Mouse (Mus musculus) kidney, adult 2 months (tissue): Measurements from ENCODE around the gene Dlg2. TPM values are rescaled to one million over a fixed set of nuclear protein-coding genes. Genes with fewer than 3 reads are reported as not detected.
A peak's percentile ranks its signal among the peaks of the same experiment; 100 is the strongest.

Source experiments
- DNase-seq: peaks from one replicate; pipeline ENCODE4 v3.0.0; 2021
- H3K27ac ChIP-seq: fragments of 200-500 bp; 2 replicates; pipeline ENCODE4 v1.5.1; 2012; ENCODE audit warnings: low read depth, low read length, control low read depth, inconsistent platforms; ENCODE audit not compliant: insufficient read depth
- H3K27me3 ChIP-seq: fragments of 200-500 bp; replicated peaks from 2 replicates; pipeline ENCODE4 v1.6.1; 2012; ENCODE audit warnings: mild to moderate bottlenecking, moderate library complexity, low read length, inconsistent platforms; ENCODE audit not compliant: control insufficient read depth, insufficient read depth
- H3K36me3 ChIP-seq: fragments of 200-500 bp; 2 replicates; pipeline ENCODE4 v1.6.1; 2012; ENCODE audit warnings: mild to moderate bottlenecking, moderate library complexity, low read length, inconsistent platforms; ENCODE audit not compliant: control insufficient read depth, insufficient read depth
- H3K4me1 ChIP-seq: fragments of 200-500 bp; 2 replicates; pipeline ENCODE4 v1.6.1; 2011; ENCODE audit warnings: low read length; ENCODE audit not compliant: control insufficient read depth, insufficient read depth
- H3K4me3 ChIP-seq: fragments of 200-500 bp; 2 replicates; pipeline ENCODE4 v1.5.1; 2011; ENCODE audit warnings: mild to moderate bottlenecking, low read depth, low read length, control low read depth; ENCODE audit not compliant: insufficient read depth
- CTCF ChIP-seq: fragments of 200-500 bp; conservative IDR thresholded peaks from 2 replicates; pipeline ENCODE4 v1.5.1; 2011; ENCODE audit warnings: low read depth, mild to moderate bottlenecking, control low read depth, low read length, moderate library complexity, mixed read lengths; ENCODE audit not compliant: insufficient read depth, insufficient read length
- POLR2A ChIP-seq: fragments of 200-500 bp; IDR thresholded peaks from one replicate; pipeline ENCODE4 v1.6.1; 2011; ENCODE audit warnings: low read depth, low read length, control low read depth
- WGBS: fragments of 180-500 bp; shearing (Covaris S2); methylation state at CpG from one replicate; pipeline ENCODE4 v1.1.7; 2018; 5-methylcytosine and 5-hydroxymethylcytosine counted together
- polyA plus RNA-seq: library from polyadenylated mRNA; depleted of rRNA; stranded (reverse); fragments of >200 nt; gene quantifications from 2 replicates; pipeline ENCODE4 v1.2.3, GENCODE M21; 2012

Dlg2 gene
- polyA plus RNA-seq, 1 experiment = 2.1 TPM

GRCm38 (mm10) chr7:92322342-92323069, 1846.0 kb downstream of the Dlg2 start:
- no peak for DNase-seq
- no peaks in the 10 kb centered on the region for H3K4me1 ChIP-seq
- no peak overlapping the region for H3K27ac ChIP-seq
- no peaks in the 10 kb centered on the region for H3K36me3 ChIP-seq
- WGBS = 52% methylated on average over 13 of the region's 13 CpGs
- no peak for TF ChIP-seq POLR2A
- no peak for TF ChIP-seq CTCF
- H3K27me3 ChIP-seq = no peaks in the 10 kb centered on the region
- H3K4me3 ChIP-seq = no peak overlapping the region

- H3K4me1 ChIP-seq = no peaks in the 10 kb centered on the region
- no peaks in the 10 kb centered on the region for H3K27me3 ChIP-seq
- peak; percentile 58 for DNase-seq
- H3K4me3 ChIP-seq = no peak overlapping the region
- H3K36me3 ChIP-seq = no peaks in the 10 kb centered on the region
- WGBS = 42% methylated on average over 4 of the region's 4 CpGs
- no peak overlapping the region for H3K27ac ChIP-seq
- TF ChIP-seq CTCF (peak; percentile 70), POLR2A (no peak)
These were observed 1847.2 kb downstream of the Dlg2 start for GRCm38 (mm10) chr7:92323710-92324109.

- H3K27ac ChIP-seq = no peak overlapping the region
- no peaks in the 10 kb centered on the region for H3K4me1 ChIP-seq
- WGBS = 34% methylated on average over 2 of the region's 2 CpGs
- no peak overlapping the region for H3K4me3 ChIP-seq
- no peaks in the 10 kb centered on the region for H3K27me3 ChIP-seq
- no peaks in the 10 kb centered on the region for H3K36me3 ChIP-seq
- DNase-seq = no peak
- no peak for TF ChIP-seq CTCF
- TF ChIP-seq POLR2A = no peak
These were observed 1850.9 kb downstream of the Dlg2 start for GRCm38 (mm10) chr7:92327343-92327896.

GRCm38 (mm10) chr7:92333220-92333898, 1856.9 kb downstream of the Dlg2 start:
- H3K4me1 ChIP-seq = no peaks in the 10 kb centered on the region; the same call in 1 of the 2 replicates
- DNase-seq = no peak
- H3K27ac ChIP-seq = no peak overlapping the region
- 76% methylated on average over 5 of the region's 5 CpGs for WGBS
- no peaks in the 10 kb centered on the region for H3K36me3 ChIP-seq
- H3K27me3 ChIP-seq = no peaks in the 10 kb centered on the region
- TF ChIP-seq POLR2A (no peak), CTCF (no peak)
- H3K4me3 ChIP-seq = no peak overlapping the region

- H3K4me1 ChIP-seq = no peaks in the 10 kb centered on the region
- H3K36me3 ChIP-seq = no peaks in the 10 kb centered on the region
- TF ChIP-seq CTCF = no peak
- TF ChIP-seq POLR2A = no peak
- H3K4me3 ChIP-seq = no peak overlapping the region
- no peak overlapping the region for H3K27ac ChIP-seq
- no peaks in the 10 kb centered on the region; the same call in 1 of the 2 replicates for H3K27me3 ChIP-seq
- no peak for DNase-seq
- 79% methylated on average over 3 of the region's 3 CpGs for WGBS
These were observed 1880.1 kb downstream of the Dlg2 start for GRCm38 (mm10) chr7:92356542-92356941.

DNA sequence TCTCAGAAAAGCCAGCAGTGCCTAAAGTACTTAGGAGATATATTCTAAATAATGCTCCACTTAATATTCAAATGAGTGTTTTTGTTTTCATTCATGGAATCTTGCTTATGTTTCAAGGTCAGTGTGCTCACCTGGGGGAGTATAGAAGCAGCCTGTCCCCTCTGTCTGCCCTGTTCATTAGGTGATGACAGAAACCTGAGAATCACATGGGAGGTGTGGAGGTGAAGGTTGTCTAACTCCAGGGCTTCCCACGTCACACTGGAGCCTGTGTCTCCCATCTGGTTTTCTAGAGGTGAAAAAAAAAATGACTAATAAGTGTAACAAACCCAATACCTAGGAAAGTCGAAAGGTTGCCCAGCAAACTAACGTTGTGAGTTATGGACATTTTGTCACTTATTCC, 1886.9 kb downstream of the Dlg2 start:
- Histone ChIP-seq H3K4me3 (no peak overlapping the region), H3K4me1 (no peaks in the 10 kb centered on the region), H3K36me3 (no peaks in the 10 kb centered on the region), H3K27me3 (no peaks in the 10 kb centered on the region; the same call in 1 of the 2 replicates), H3K27ac (no peak overlapping the region)
- no peak for DNase-seq
- 61% methylated on average over 3 of the region's 3 CpGs for WGBS
- no peak for TF ChIP-seq CTCF
- no peak for TF ChIP-seq POLR2A

GRCm38 (mm10) chr7:92363800-92364199, 1887.3 kb downstream of the Dlg2 start:
- no peaks in the 10 kb centered on the region for H3K4me1 ChIP-seq
- no peaks in the 10 kb centered on the region; the same call in 1 of the 2 replicates for H3K27me3 ChIP-seq
- 68% methylated on average over 4 of the region's 4 CpGs for WGBS
- H3K36me3 ChIP-seq = no peaks in the 10 kb centered on the region
- TF ChIP-seq POLR2A = no peak
- TF ChIP-seq CTCF = no peak
- no peak for DNase-seq
- H3K4me3 ChIP-seq = no peak overlapping the region
- H3K27ac ChIP-seq = no peak overlapping the region
